Mouse (Mus musculus): Measurements from ENCODE around the gene Xlr5c.
A peak's percentile ranks its signal among the peaks of the same experiment; 100 is the strongest.
"Not testable (repeated sequence)": the region's sequence is repeated elsewhere in the genome, so short reads cannot be mapped to it uniquely, and the experiment has no call there.

The Xlr5c gene

GRCm38 (mm10) chrX:73292876-73293275, at the start of gene Xlr5c, which contains the start of gene Xlr5a:
Gene Xlr5c, minus strand, starts transcription at chrX:73292976.
Gene Xlr5a, minus strand, starts transcription at chrX:73292976.
- DNase-seq = not testable (repeated sequence)

- DNase-seq = peak; percentile 69 to 71
Measured at GRCm38 (mm10) chrX:73342483-73342895, 49.7 kb upstream of the Xlr5c start, which contains the start of gene Zfp275. Gene Zfp275, plus strand, starts transcription at chrX:73342621.

- DNase-seq = no peak
Measured at GRCm38 (mm10) chrX:73342068-73342467, 49.3 kb upstream of the Xlr5c start.

- DNase-seq = no peak
Measured at GRCm38 (mm10) chrX:73341473-73341872, 48.7 kb upstream of the Xlr5c start.

- DNase-seq = no peak
Measured at GRCm38 (mm10) chrX:73336740-73337139, 44.0 kb upstream of the Xlr5c start, which contains the start of gene Gm45015. Gene Gm45015, minus strand, starts transcription at chrX:73336840.

- DNase-seq = no peak
Measured at GRCm38 (mm10) chrX:73333548-73333947, 40.8 kb upstream of the Xlr5c start.

GRCm38 (mm10) chrX:73327215-73327614, 34.4 kb upstream of the Xlr5c start:
- no peak for DNase-seq

- no peak for DNase-seq
Measured at GRCm38 (mm10) chrX:73321029-73321428, 28.3 kb upstream of the Xlr5c start.

- peak in 1 of 2 experiments; percentile 6 for DNase-seq
Measured at GRCm38 (mm10) chrX:73312522-73312921, 19.7 kb upstream of the Xlr5c start.

- DNase-seq = not testable (repeated sequence)
Measured at GRCm38 (mm10) chrX:73295745-73296144, 3.0 kb upstream of the Xlr5c start.

GRCm38 (mm10) chrX:73265270-73265669, 27.5 kb downstream of the Xlr5c start, which contains the start of gene Xlr3c:
Gene Xlr3c, minus strand, starts transcription at chrX:73265390.
- not testable (repeated sequence) for DNase-seq

GRCm38 (mm10) chrX:73262428-73262827, 30.3 kb downstream of the Xlr5c start:
- DNase-seq = not testable (repeated sequence)

GRCm38 (mm10) chrX:73242821-73243325, 49.9 kb downstream of the Xlr5c start, which contains the start of gene Xlr4c:
Gene Xlr4c, minus strand, starts transcription at chrX:73243130.
- DNase-seq = not testable (repeated sequence)
